Mouse (Mus musculus) gastrocnemius, postnatal 36 days (tissue): ENCODE measurements at regions not wholly inside any gene's neighbourhood (a gene's known extent, or its start where the extent isn't known, plus 50 kb on each side); places are given as distances from the start of the nearest gene placed in this dataset.

Experiments used
- DNase-seq, 2 experiments: peaks; one replicate each; pipeline ENCODE4 v3.0.0; 2022
- intact Hi-C: fragments of 180-260 bp; cut with DNase I; formaldehyde crosslinking; loops from one replicate; pipeline ENCODE4 v1.15.1; 2025

DNA sequence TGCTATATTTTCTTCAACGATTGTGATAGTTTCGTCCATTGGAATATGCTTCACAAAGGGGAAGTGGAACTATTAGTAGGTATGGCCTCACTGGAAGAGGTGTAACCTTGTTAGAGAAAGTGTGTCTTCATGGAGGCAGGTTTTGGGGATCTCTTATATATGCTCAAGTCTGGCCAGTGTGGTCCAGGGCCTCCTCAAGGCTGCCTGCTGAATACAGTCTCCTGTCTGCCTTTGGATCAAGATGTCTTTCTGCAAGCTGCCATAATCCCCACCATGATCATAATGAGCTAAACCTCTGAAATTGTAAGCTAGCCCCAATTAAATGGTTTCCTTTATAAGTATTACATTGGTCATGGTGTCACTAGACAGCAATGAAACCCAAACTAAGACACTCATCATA, 384.3 kb downstream of the Btbd3 start:
- DNase-seq, result no peak
- intact Hi-C loops, result no loop called here

DNA sequence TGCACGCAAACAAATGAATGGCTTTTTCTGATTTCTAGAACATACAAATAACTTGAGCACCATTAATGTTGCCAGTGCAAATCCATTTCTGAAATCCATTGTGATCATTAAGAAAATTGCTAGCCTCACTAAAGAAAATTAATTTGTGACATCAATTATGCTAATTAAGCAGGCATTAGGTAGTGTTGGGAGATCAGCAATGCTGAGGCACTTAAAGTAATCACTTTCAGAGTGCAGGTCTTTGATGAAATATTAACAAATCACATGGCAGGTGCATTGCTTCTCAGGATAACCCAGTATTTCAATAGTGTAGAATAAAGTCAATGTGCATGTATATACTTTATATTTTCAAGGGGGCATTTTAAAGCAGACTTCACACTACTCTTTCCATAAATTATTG, 385.0 kb downstream of the Btbd3 start:
- intact Hi-C loops, result no loop called here
- no peak for DNase-seq

DNA sequence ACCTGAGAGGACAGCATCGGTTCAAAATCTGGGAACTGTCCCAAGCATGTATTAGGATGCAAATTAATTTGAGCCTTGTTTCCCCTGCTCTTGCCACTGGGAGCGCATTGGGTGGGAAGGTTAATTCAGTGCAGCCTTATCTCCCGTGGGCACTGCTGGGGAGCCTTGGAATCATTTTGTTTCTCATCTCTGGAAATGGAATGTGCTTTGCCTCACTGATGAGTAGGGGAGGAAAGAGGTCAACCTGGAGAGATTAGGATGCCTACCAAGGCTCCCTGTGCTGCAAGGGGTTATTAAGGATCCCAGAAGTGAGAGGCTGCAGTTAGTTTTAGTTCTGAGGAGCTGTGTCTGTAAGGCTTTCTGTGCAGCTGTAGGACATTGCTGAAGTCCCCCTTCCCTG, 392.3 kb downstream of the Btbd3 start:
- DNase-seq, result no peak
- intact Hi-C loops, result no loop called here

DNA sequence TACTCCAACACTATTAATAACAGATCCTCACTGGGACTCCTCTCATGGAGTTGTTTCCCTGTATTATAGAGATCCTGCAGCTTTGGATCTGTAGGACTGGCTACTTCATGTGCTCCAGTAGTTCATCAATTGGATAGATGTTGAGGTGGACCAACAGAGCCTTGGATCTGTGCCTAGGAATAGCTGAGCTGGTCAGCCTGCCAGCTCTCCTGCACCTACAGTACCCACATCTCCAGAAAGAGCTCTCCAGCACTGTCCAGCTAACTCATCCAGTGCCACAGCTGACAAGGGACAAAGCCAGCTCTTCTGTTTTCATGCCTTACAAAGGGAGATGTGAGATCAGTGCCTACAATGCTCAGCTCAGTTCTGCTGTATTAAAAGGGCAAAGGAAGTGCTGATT, 403.0 kb downstream of the Btbd3 start:
- intact Hi-C loops, result no loop called here
- no peak for DNase-seq

DNA sequence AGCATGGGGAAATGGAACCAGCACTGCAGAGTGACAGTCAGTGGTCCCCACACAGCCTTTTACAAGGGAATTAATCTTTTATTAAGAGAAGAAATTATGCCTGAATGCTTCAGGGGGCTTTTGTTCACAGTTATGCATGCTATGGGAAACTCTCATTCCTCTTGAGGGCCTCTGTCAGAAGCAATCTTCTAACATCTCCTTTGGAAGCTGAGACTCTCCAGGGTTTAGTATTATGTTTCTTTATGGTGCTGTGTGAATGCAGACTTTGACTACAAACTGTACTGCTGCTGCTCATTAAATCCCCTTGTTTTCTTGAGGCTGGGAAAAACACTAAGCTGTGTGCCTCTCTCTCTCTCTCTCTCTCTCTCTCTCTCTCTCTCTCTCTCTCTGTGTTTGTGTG, 413.9 kb downstream of the Btbd3 start:
- intact Hi-C loops, result no loop called here
- no peak for DNase-seq

DNA sequence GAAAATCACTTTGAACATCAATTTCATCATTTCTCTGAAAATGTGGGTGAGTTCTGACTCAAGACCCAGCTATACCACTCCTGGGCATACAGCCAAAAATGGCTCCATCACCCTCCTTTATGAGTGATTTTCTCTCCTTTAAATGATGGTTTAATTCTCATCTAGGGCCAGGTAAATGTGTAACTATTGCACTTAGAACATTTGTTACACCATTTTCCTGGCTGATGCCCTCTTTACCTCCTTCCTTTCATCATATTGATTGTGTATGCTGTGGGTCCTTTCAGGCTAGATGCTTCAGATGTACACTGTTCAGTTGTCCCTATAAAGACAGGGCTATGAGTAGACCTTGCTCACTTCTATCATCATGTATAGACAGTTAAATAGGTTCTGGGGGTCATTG, 418.4 kb downstream of the Btbd3 start:
- no peak for DNase-seq
- intact Hi-C loops, result no loop called here

DNA sequence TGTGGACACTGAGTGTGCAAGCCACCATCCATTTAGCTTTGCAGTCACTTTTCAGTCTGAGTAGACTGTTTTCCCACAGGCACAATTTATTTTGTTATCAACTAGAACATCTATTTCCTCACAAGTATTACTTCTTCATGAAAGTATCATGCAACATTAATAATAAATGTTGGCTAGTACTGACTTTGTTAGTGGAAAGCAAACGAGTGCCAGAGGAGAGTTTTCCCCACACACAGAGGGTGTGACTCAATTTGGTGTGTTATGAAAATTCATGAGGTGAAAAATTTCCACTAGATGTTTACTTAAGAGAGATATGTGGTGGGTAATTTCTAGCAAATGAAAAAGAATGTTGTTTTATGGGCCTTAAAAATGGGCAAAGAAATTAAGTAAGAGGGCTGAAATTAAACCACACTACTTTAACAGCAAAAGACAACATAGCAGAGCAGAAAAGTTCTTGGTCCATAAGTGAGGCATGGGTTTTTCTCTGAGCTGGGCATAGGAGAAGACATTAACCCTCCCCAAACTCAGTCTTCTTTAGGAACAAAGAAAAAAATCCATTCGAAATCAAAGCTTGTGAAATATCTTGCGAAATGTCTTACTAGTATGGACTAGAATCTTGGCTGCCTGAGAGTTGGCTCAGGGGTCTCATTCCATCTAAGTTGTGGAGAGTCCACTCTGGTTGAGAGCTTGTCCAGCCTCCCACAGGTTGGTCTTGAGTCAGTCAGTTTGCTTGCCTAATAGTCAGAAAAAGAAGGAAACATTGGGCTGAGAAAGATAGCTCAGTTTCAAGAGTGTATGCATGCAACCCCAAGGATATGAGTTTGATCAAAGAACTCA, 419.1 kb downstream of the Btbd3 start:
- no peak for DNase-seq
- intact Hi-C loops, result no loop called here

DNA sequence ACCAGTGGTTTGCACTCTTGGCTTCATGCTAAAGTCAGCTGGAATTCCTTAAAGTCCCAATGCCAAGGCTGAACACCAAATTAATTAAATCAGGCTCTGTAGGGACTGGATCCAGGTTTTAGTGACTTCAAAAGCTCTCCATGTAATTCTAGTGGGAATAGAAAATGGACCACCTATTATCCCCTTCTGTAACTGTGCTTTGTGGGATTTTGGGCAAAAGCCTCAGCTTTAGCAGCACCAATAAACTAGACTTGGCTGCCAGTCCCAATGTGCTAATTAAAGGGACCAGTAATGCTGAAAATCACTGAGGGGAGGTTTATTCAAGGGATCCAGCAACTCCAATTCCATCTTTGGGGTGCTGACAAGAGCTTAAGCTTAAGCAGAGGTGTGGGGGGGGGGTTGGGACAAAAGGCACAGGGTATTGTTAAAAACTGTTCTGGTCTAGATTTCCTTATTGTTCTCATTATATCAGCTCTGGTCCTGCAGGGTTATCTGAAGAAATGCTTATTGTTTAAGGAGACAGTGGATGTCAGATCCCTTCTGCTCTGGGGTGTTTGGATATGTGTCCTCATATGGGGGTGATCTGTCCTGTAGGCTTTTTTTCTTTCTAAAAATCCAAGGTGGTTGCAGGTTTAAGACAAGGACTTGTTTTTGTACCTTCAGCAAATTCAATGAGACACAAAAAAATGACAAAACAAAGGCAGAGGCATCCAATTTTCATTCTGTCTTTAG, 431.9 kb downstream of the Btbd3 start:
- intact Hi-C loops, result no loop called here

DNA sequence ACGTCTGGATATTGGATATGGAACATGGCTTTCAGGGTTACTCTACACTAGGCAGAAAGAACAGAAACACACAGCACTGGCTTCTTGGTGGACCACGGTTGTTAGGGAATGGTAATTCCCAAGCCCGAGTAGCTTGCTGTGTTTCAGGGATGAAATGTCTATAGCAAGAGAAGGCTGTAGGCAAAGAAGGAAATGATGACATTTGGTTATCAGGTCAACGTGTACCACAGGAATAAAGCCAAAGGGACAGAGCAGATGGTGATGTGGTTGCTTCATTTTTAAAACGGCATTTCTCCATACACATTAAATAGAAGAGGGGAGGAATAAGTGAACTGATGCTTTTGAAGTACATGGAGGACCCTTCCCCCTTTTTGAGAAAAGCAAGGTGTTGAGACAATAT, 433.1 kb downstream of the Btbd3 start:
- intact Hi-C loops, result no loop called here
- DNase-seq, result no peak

More for the DNA sequence above, 431.9 kb downstream of the Btbd3 start:
- DNase-seq, result no peak

DNA sequence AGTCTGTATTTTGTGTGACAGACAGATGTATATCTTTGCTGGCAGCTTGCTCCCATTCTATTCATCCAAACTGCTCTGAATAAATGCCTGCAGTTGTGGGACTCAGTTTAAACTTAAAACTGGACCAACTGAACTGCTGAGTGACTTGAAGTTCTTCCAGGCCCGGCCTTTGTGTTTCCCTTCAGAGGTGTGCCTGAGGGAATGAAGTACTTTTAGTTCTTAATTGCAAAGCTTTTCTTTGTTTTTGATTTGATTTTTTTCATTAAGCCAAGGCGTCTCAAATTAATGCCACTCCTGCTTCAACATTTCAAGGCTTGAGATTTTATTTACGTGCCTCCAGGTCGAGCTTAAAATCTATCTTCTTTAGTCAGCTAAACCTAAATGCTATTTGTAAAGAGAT, 446.4 kb downstream of the Btbd3 start:
- intact Hi-C loops, result no loop called here
- DNase-seq, result no peak

DNA sequence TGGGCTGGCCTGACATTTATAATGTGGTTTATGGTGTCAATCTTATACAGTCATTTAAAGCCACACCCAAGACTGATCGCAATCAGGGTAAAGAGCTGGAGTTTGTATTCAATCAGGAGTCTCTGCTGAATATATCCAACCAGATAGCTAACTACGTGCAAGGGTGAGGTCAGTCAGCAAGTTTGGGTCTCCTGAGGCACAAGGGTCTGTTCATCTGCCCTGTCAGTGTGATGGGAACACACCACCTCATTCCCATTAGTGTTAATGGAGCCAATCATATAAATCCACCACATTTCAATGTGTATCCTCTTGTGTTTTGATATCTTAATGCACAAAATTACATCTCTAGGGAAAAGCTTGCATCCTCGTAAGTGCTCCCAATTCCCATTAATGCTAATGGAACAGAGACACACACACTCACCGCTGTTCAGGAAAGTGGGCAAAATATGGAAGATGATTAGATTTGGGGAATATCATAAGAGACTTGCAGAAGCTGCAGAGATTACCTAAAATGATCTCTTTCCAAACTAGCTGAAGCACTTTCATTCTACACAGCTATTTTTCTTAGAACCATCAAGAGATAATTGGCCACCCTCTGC, 447.7 kb downstream of the Btbd3 start:
- no peak for DNase-seq
- intact Hi-C loops, result no loop called here

DNA sequence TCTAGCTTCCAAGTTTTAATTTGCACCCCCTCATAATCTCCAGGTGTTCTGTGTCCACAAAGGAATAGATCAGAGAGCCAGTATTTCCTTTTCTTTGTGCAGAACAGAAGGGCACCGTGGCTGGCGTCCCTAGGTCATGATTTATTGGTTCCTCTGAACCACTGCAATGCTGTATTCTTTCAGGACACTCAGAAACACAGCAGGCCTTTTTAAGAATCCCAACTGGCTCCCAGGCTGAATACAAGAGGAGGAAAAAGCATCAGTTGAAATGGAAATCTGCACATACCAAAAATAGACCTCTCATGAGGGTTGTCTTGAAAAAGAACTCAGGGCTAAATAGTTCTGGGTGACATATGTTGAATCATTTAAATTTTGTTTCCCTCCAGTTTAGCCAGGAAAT, 452.4 kb downstream of the Btbd3 start:
- intact Hi-C loops, result no loop called here
- no peak for DNase-seq

DNA sequence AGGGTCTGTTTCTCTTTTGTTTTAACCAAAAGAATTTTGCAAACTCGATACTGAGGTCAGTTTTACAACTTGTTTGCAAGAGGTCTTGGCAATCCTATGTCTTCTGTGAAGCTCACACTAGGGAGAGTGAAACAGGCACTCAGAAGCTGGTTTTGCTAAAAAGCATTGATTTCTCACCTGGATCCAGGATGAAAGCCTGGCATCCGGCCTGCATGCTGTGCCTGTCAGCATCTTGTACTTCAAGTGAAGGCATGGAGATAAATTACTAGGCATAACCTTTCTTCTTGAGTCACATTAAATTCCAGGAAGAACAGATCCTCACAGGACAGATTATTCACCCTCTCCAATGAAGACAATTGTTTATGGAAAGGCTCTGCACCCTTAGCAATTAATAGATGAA, 477.5 kb downstream of the Btbd3 start:
- no peak for DNase-seq
- intact Hi-C loops, result no loop called here

DNA sequence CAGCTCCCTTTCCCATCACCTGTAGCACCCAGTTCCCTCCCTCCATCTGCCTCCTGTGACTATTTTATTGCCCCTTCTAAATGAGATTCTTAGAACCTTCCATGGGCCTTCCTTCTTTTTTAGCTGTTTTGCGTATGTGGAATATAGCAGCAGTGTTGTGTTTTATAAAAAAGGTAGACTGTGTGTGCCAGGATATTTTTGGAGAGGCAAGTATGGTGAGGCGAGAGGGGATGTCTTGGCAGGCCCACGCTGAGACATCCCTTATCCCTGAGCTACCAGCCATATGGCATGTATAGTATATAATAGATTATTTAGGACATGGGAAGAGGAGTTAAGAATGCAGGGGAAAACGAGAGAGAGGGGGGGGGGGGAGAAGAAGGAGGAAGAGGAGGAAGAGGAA, 488.4 kb downstream of the Btbd3 start:
- DNase-seq, result no peak
- intact Hi-C loops, result no loop called here

DNA sequence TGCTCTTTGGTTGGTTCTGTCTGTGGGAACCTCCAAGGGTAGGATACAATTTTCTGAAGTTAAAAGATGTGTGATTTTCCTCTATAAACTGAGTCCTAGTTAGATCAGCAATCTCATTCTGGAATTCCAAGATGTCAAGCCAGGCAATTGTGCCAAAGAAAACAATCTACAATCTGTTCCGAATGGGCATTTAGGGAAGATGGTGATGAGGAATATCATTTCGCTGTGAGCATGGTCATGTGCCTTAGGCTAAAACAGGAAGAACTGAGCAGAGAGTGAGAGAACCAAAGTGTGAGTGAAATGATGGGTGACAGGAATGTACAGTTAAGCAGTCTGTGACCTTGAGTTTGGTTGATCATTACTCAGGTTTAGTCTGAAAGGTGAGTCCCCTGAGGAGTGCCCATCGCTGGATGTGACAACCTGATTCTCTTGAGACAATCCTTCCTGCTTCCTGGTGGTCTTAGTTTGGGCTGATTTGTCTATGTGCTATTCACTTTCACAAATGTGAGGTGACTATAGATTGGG, 504.1 kb downstream of the Btbd3 start:
- no peak for DNase-seq
- intact Hi-C loops, result no loop called here

DNA sequence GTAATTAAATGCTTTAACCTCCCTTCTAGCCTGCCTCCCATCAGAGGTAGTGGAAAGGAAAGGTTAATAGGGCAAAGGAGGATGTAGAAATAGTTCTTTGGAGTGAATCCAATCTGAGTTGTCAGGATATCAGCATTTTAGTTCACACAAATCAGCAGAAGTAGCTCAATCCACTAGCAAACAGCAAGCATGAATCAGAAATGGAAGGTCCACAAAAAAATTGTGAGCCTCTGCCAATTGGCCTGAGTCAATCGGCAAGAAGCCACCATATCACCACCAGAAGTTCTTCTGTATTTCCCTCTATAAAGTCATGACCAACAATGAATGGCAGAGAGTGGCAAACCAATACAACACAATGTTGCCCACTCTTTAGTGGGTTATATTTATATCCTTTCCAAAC, 505.0 kb downstream of the Btbd3 start:
- intact Hi-C loops, result no loop called here
- DNase-seq, result no peak

DNA sequence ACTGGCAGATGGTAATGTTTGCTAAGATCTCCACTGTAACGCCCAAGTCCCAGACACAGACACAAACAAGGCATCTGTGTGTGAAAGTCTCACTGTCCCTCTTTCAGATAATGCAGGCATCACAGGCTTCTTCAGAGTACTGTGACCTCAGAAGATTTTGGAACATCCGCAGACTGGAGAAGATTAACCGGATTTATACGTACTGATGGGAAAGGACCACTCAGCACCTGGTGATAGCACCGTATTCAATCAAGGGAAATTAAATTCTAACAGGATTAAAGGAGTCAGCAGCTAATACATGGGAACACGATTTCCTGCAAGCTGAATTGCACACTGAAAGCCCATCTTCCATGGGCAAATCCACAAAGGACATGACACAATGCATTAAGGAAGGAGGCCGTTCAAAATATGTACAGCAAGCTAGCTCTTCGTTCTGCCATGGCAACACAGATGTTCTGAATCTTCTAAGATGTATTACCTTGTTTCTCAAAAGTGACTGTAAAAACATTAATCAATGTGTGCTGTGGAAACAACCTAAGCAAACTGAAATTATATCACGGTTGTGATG, 510.0 kb downstream of the Btbd3 start:
- intact Hi-C loops, result no loop called here
- DNase-seq, result no peak

DNA sequence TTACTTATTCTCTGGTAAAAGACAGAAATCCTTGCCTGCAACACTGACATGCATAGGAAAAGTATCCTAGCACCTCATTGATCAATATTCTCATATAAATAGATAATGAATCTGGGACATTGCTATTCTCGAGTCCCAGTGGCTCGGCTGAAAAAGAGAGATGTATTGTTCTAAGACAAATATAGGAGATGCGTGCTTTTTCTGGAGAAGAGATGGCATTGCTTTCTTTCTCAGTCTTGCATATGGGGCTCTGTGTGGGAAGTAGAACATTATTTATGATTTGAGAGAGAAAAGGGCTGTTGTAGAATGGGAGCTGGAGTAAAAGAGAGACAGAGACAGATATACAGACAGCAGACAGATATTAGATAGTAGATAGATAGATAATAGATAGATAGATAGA, 527.4 kb downstream of the Btbd3 start:
- DNase-seq, result no peak
- intact Hi-C loops, result no loop called here

DNA sequence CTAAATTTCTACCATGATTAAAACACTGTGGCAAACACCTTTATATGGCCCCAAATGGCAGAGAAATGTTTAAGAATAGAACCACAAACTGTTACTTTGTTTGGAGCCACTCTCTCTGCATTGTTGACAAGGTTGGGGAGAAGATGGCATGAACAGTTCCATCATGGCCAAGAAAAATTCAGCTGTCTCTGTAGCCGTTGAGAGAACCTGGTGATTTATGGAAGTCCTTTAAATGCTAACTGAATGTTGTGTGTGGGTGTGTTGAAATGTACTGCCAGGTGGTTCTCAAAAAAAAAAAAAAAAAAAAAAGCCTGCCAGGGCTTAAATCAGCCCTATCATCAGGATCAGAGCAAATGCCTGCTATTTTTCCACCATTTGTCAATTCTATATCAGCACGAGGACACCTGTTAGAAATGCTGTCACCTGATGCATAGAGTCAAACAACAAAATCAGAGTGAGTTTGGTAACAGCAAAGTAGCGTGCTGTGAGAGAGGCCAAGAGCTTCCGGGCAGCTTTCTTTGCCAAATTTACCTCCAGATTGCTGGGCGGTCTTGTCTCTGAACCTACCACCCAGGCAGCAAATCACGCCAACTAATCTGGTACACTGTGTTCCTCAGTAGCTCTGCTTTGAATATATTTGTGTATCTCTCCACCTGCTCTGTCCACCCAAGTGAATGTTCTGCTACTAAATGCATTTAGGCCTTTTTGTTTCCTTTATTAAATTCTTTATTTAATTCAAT, 536.5 kb downstream of the Btbd3 start:
- intact Hi-C loops, result no loop called here
- DNase-seq, result no peak

DNA sequence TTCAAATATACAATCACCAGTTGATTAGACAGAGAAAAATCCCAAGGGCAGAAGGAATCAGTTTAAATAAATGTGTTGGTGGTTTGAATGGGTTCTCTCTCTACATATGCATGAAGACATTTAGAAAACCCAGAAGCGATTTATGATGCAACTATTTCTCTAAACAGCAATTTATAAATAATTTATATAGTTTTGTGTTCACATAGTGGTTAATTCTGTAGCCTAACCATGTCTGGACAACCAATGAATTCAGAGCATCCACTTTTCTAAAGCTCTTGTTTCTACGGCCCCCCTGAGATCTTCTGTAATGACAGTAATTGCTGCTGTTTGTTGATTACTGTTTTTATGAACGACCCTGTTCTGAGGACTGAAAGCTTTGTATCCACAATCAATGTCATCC, 549.8 kb downstream of the Btbd3 start:
- intact Hi-C loops, result no loop called here
- DNase-seq, result no peak

DNA sequence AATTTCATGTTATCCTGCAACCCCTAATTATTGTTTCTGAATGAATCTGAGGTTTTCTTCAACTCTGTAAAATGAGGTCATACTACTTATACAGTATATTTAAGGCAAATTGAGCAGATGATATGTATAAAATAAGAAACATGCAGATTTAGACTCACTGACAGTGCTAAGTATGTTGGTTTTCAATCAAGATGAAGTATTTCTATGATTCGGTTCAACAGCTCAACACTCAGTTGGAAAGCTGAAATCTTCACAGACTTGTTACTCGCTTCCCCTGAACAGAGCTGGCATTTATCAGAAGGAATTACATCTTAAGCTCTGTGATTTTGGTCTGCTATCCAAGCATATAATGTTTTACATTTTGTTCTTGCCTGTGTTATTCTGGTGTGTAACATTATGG, 553.4 kb downstream of the Btbd3 start:
- DNase-seq, result no peak
- intact Hi-C loops, result no loop called here
